Mouse (Mus musculus) CH12.LX (cell line): ENCODE measurements around the gene Saa4.

Experiments used
- CTCF ChIP-seq, 2 experiments: IDR thresholded peaks in 1 of 2; conservative IDR thresholded peaks in 1 of 2; 2 replicates each; pipeline ENCODE4 v1.5.1; 2011 to 2012; ENCODE audit warnings: low read depth in 2 of 2, low read length in 2 of 2, improper control_type of control experiment in 1 of 2, inconsistent platforms in 1 of 2, mild to moderate bottlenecking in 1 of 2, moderate library complexity in 1 of 2
- E2F4 ChIP-seq: IDR thresholded peaks from 2 replicates; pipeline ENCODE4 v1.6.1; 2011; ENCODE audit warnings: low read depth, low read length, improper control_type of control experiment; ENCODE audit not compliant: insufficient replicate concordance
- POLR2A ChIP-seq: IDR thresholded peaks from 2 replicates; pipeline ENCODE4 v1.6.1; 2011; ENCODE audit warnings: low read depth, mild to moderate bottlenecking, improper control_type of control experiment, low read length
- TCF12 ChIP-seq: IDR thresholded peaks from 2 replicates; pipeline ENCODE4 v1.6.1; 2014; ENCODE audit warnings: low read depth, mild to moderate bottlenecking, inconsistent platforms, low read length, improper control_type of control experiment
- USF1 ChIP-seq: IDR thresholded peaks from 2 replicates; pipeline ENCODE4 v1.6.1; 2014; ENCODE audit warnings: low read depth, mild to moderate bottlenecking, inconsistent platforms, low read length, improper control_type of control experiment
- USF2 ChIP-seq: conservative IDR thresholded peaks from 2 replicates; pipeline ENCODE4 v1.6.1; 2011; ENCODE audit warnings: low read depth, low read length, improper control_type of control experiment
- ZC3H11A ChIP-seq: IDR thresholded peaks from 2 replicates; pipeline ENCODE4 v1.6.1; 2012; ENCODE audit warnings: low read depth, mild to moderate bottlenecking, inconsistent platforms, low read length, improper control_type of control experiment

DNA sequence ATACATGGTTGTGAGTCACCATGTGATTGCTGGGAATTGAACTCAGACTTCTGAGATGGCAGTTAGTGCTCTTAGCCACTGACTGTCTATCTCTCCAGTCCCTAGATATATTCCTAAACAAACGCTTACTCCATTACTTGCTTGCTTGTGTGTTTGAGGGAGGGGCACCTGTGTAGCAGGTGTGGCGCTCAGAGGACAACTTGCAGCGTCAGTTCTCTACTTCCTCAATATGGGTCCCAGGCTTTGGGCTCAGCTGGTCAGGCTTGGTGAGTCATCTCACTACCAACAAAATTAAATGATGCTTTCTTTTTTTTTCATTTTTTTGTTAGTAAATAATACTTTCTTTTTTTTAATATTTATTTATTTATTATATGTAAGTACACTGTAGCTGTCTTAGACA lies 54.0 kb downstream of the Saa4 start:
- no peak for TF ChIP-seq USF2
- no peak for TF ChIP-seq POLR2A
- TF ChIP-seq ZC3H11A: no peak
- TF ChIP-seq TCF12: peak; percentile 34; the same call in 1 of the 2 replicates
- no peak for TF ChIP-seq CTCF (conservative IDR thresholded peaks at IDR 0.05 in 1 of 2, IDR thresholded peaks at IDR 0.05 in 1 of 2; ENCODE audit: low read depth in 2 of 2, low read length in 2 of 2)
- no peak for TF ChIP-seq USF1
- TF ChIP-seq E2F4: no peak
